Mouse (Mus musculus) hindbrain, embryonic 13.5 days (tissue): ENCODE results near the gene Frmd8. TPM values are rescaled to one million over a fixed set of nuclear protein-coding genes. Genes with fewer than 3 reads are reported as not detected.
A peak's percentile ranks its signal among the peaks of the same experiment; 100 is the strongest.

Experiments used
- ATAC-seq: fragments of 200-750 bp; cut with Nextera tagmentation; 2 replicates; pipeline ENCODE4 v1.8.0; 2017; ENCODE audit warnings: moderate TSS enrichment; ENCODE audit not compliant: low FRiP score
- H3K27ac ChIP-seq: fragments of 300-500 bp; sonication (generic); 2 replicates; pipeline ENCODE4 v1.5.1; 2015; ENCODE audit warnings: inconsistent platforms, mild to moderate bottlenecking, moderate library complexity
- H3K27me3 ChIP-seq: fragments of 300-500 bp; sonication (generic); 2 replicates; pipeline ENCODE4 v1.6.1; 2015; ENCODE audit warnings: mild to moderate bottlenecking, inconsistent platforms
- H3K36me3 ChIP-seq: fragments of 300-500 bp; sonication (generic); 2 replicates; pipeline ENCODE4 v1.6.1; 2015; ENCODE audit warnings: mild to moderate bottlenecking, inconsistent platforms
- H3K4me1 ChIP-seq: fragments of 300-500 bp; sonication (generic); replicated peaks from 2 replicates; pipeline ENCODE4 v1.6.1; 2015; ENCODE audit warnings: inconsistent platforms
- H3K4me2 ChIP-seq: fragments of 300-500 bp; sonication (generic); 2 replicates; pipeline ENCODE4 v1.6.1; 2015; ENCODE audit warnings: inconsistent platforms, mild to moderate bottlenecking, moderate library complexity
- H3K4me3 ChIP-seq: fragments of 300-500 bp; sonication (generic); 2 replicates; pipeline ENCODE4 v1.5.1; 2015; ENCODE audit warnings: mild to moderate bottlenecking, inconsistent platforms
- H3K9ac ChIP-seq: fragments of 300-500 bp; sonication (generic); 2 replicates; pipeline ENCODE4 v1.6.1; 2015; ENCODE audit warnings: mild to moderate bottlenecking, inconsistent platforms
- H3K9me3 ChIP-seq: fragments of 300-500 bp; sonication (generic); 2 replicates; pipeline ENCODE4 v1.6.1; 2016; ENCODE audit warnings: inconsistent platforms
- WGBS: fragments of 180-500 bp; shearing (Covaris S2); methylation state at CpG from one replicate; pipeline ENCODE4 v1.1.7; 2015; 5-methylcytosine and 5-hydroxymethylcytosine counted together
- polyA plus RNA-seq: library from polyadenylated mRNA; unstranded; fragments of >200 nt; fragmentation: Nextera tagmentation; extraction: Ambion mirVana; gene quantifications from 2 replicates; pipeline ENCODE4 v1.2.1, GENCODE M21; 2015

Gene Frmd8
- polyA plus RNA-seq, 1 experiment from 2014 or later = 19.3 TPM

DNA sequence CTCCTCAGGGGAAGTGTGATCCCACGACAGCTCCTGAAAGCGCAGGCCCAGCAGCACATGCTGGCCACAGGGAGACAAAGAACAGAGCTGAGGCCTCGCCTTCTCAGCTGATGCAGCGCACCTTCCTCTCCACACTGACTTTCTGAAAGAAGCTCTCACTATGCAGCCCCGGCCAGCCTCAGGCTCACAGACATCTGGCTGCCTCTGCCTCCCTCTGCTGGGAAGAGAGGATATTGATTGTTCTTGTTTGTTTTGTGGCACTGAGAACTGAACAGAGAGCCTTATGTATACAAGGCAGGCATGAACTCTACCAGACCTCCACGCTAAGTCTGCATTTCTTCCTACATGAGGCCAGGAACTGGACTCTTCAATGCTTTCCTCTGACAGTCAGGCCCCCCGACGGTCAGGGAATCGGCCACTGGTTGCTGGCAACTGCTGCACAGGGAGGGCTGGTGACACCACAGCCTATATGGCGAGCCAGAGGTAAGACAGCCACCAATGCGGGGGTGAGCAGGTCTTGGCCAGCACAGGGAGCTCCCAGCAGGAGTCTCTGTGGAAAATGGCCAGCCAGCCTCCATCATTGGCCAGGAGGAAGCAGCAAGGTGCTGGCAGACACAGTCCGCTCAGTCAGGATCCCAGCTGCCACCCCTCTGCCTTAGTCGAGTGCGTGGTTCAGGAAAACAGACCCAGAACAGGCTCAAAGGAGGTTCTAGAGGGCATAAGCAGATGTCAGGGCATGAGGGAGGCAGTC is 12.6 kb downstream of the Frmd8 start:
- no peak overlapping the region for H3K27ac ChIP-seq
- no peak overlapping the region for H3K4me2 ChIP-seq
- H3K4me3 ChIP-seq = no peak overlapping the region
- ATAC-seq = no peak
- no peaks in the 10 kb centered on the region for H3K4me1 ChIP-seq
- peaks cover 99% of the 10 kb centered on the region for H3K36me3 ChIP-seq
- no peaks in the 10 kb centered on the region for H3K9me3 ChIP-seq
- no peaks in the 10 kb centered on the region for H3K27me3 ChIP-seq
- 96% methylated on average over 14 of the region's 14 CpGs for WGBS
- H3K9ac ChIP-seq = no peak overlapping the region

DNA sequence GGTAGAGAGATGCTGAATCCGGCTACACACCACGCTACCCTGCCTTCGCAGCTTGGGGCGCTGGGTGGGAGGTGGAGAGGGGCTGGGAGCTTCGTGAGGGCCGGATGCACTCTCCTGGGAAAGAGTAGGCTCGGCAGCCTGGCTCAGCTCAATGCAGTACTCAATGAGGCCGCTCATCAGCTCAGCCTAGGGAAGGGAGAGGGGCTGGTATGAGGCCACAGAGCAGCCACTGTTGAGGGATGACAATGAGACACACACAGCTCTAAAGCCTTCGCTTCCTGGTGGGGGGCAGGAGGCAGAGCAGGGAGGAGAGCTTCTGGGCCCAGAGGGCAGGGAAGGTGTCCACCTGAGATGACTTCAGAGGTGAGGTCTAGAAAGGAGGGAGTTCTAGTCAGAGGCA is 18.5 kb downstream of the Frmd8 start:
- Histone ChIP-seq H3K4me2 (no peak overlapping the region), H3K9me3 (no peaks in the 10 kb centered on the region), H3K4me3 (no peak overlapping the region), H3K4me1 (peaks cover 1% of the 10 kb centered on the region; the same call in 1 of the 2 replicates), H3K9ac (no peak overlapping the region; the same call in 1 of the 2 replicates), H3K36me3 (peaks cover 86% of the 10 kb centered on the region), H3K27ac (no peak overlapping the region), H3K27me3 (no peaks in the 10 kb centered on the region)
- WGBS = 83% methylated on average over 9 of the region's 9 CpGs
- ATAC-seq = no peak

DNA sequence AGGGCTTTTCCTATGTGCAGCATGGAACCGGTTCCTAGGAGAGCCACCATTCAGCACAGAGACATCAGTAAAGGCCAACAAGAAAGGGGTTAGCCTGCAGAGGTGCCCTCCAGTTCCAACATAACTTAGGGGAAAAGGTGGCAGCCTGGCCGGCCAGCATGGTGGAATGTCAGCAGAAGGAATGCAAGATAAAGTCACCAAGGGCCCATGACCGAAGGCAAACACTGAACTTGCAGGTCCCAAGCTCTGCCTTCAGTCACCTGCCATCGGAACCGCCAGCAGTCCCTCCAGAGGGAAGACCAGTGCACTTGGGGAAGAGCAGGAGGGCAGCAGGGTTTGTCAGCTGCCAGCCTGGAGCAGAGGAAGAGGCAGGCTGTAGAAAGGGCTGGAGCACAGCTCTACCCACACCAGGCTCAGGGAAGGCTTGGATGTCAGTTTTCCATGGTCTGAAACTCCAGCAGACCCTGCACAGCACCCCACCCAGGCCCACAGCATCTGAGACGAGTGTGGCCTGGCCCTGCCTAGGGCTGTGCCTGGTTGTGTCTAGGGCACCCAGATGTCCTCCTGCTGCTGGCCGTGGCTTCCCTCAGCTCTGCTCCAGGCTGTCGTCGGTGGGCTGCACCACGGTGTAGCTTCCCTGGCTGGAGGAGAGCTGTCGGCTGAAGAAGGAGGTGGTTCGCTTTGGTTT is 22.9 kb downstream of the Frmd8 start:
- Histone ChIP-seq H3K4me2 (no peak overlapping the region), H3K27ac (no peak overlapping the region), H3K9ac (peak overlapping the region; percentile 49), H3K36me3 (peaks cover 43% of the 10 kb centered on the region), H3K27me3 (no peaks in the 10 kb centered on the region), H3K4me1 (peaks cover 38% of the 10 kb centered on the region), H3K9me3 (no peaks in the 10 kb centered on the region), H3K4me3 (no peak overlapping the region)
- no peak for ATAC-seq
- 91% methylated on average over 12 of the region's 12 CpGs for WGBS

DNA sequence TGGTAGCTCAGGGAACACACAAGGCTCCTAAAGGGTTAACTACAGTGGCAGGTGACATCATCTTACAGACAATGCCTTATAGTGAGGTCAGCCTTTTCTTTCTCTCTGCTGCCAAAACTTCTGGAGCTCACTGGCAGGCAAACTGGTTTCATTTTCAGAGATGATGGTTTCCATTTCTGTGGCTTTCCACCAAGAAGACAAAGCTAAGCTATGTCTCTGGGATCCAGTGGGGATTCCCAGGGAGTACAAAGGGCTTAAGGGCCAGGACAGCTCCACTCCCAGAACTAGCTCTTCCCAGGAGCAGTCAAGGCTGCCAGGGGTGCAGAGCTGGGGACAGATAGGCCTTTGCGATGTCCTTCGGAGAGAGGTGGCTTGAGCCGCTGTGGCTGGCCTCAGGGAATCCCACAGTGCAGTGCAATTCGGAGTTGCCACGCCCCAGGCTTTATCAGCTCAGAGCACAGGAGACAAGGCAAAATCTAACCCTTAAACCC is 23.5 kb downstream of the Frmd8 start:
- no peaks in the 10 kb centered on the region for H3K27me3 ChIP-seq
- H3K9ac ChIP-seq = peak overlapping the region; percentile 49
- H3K27ac ChIP-seq = no peak overlapping the region; the same call in 1 of the 2 replicates
- H3K4me3 ChIP-seq = no peak overlapping the region
- H3K36me3 ChIP-seq = peaks cover 36% of the 10 kb centered on the region
- no peak for ATAC-seq
- H3K4me2 ChIP-seq = no peak overlapping the region
- no peaks in the 10 kb centered on the region for H3K9me3 ChIP-seq
- H3K4me1 ChIP-seq = peaks cover 45% of the 10 kb centered on the region
- WGBS = 75% methylated on average over 5 of the region's 5 CpGs

DNA sequence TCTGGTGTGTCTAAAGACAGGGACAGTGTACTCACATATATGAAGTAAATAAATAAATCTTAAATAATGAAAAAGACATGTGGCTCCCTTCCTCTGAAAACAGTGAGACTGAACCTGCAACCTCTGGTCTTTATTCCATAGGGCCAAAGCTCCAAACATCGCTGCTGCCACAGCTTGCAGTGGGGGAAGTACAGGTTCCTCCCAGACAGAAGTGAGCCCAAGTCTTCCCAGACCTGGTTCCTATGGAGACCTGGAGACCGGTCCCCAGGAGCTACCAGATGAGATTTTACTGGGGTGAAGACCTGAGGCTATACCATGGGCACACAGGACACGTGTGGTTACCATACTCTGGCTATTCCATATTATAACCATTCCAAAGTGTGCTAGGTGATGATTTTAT is 24.2 kb downstream of the Frmd8 start:
- ATAC-seq = no peak
- H3K4me1 ChIP-seq = peaks cover 49% of the 10 kb centered on the region
- no peaks in the 10 kb centered on the region for H3K9me3 ChIP-seq
- no peak overlapping the region for H3K27ac ChIP-seq
- H3K4me3 ChIP-seq = no peak overlapping the region
- H3K27me3 ChIP-seq = no peaks in the 10 kb centered on the region
- no peak overlapping the region for H3K4me2 ChIP-seq
- H3K9ac ChIP-seq = no peak overlapping the region
- 86% methylated on average over 3 of the region's 3 CpGs for WGBS
- H3K36me3 ChIP-seq = peaks cover 31% of the 10 kb centered on the region

DNA sequence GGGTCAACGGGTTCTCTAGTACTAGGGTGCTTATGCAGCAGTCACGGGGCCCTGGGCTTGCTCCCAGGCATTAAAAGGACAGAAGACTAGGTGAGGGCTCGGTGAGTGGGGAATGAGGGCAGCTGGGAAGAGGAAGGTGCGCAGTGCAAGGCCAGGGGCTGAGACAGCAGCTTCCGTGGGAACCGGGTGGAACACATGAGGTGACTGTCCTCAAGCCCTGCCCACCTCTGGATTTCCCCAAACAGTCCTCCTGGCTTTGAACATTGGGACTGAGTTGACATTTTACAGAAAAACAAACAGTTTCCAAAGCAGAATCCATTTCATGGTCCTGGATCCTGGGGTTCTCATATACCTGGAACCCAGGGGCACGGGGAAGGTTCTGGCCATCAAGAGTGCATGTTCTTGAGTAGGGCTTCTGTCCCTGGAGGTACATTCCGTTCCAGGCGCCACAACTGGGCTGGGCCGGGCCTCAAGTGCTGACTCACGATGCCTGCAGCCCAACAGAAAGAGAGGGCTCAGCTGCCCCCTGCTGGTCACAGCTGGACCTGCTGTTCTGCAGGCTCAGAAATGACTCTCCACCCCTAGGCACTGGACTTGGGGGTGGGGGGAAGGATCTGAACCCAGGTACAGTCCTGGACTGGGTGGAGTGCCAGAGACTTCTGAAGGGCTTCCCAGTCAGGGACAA is 25.1 kb downstream of the Frmd8 start:
- H3K4me1 ChIP-seq = peaks cover 56% of the 10 kb centered on the region

DNA sequence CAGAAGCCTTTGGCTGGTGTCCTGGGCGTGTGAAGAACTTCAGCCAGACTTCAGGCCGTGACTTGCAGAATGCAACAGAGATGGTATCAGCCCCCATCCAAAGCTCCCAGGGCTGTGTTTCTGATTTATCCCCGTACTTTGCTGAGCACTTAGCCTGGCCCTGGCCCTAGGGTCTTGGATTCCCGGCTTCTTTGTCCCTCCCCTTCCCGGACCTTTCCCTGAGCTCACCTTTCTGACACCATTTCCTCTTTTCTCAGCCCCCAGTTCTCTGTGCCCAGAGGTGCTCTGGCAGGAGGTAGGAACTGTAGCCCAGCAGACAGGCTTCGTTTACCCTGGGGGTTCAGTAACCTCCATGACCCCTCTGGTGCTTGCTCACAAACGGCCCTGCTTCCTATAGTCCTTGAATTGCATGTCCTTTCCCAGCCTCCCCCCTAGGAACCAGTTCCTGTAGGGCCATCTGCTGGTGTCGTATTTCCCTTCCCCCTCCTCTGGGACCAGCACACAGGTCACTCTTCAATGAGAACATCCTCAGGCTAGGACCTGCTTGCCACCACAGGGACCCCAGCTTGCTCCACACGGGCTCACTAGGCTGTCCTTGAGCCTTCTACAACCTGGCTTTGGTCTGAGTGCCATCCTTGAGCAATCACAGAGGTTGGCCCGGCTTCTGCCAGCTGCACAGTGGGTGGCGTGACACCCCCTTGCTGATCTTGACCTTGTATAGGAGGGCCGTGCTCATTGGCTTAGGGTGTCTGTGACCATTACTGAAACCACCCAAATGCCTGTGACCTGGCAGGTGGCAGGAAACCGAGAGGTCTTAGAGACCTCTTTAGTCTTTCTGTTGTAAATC is 26.0 kb downstream of the Frmd8 start:
- Histone ChIP-seq H3K4me1 (peaks cover 66% of the 10 kb centered on the region), H3K4me3 (no peak overlapping the region), H3K4me2 (peak overlapping the region; percentile 66; the same call in 1 of the 2 replicates), H3K36me3 (peaks cover 18% of the 10 kb centered on the region), H3K9ac (peak overlapping the region; percentile 72), H3K27ac (peak overlapping the region; percentile 98), H3K27me3 (no peaks in the 10 kb centered on the region), H3K9me3 (no peaks in the 10 kb centered on the region)
- 43% methylated on average over 13 of the region's 13 CpGs for WGBS
- ATAC-seq = no peak

More for the DNA sequence above, 25.1 kb downstream of the Frmd8 start:
- ATAC-seq = 0 out of 2 replicates have a peak, but pooled peaks have one; percentile 3
- no peaks in the 10 kb centered on the region for H3K27me3 ChIP-seq
- peak overlapping the region; percentile 11; the same call in 1 of the 2 replicates for H3K4me2 ChIP-seq
- no peak overlapping the region for H3K4me3 ChIP-seq
- H3K9ac ChIP-seq = 0 out of 2 replicates have a peak overlapping the region, but pooled peaks have one; percentile 35
- peak overlapping the region; percentile 64 for H3K27ac ChIP-seq
- WGBS = 29% methylated on average over 11 of the region's 11 CpGs
- peaks cover 22% of the 10 kb centered on the region for H3K36me3 ChIP-seq
- H3K9me3 ChIP-seq = no peaks in the 10 kb centered on the region

DNA sequence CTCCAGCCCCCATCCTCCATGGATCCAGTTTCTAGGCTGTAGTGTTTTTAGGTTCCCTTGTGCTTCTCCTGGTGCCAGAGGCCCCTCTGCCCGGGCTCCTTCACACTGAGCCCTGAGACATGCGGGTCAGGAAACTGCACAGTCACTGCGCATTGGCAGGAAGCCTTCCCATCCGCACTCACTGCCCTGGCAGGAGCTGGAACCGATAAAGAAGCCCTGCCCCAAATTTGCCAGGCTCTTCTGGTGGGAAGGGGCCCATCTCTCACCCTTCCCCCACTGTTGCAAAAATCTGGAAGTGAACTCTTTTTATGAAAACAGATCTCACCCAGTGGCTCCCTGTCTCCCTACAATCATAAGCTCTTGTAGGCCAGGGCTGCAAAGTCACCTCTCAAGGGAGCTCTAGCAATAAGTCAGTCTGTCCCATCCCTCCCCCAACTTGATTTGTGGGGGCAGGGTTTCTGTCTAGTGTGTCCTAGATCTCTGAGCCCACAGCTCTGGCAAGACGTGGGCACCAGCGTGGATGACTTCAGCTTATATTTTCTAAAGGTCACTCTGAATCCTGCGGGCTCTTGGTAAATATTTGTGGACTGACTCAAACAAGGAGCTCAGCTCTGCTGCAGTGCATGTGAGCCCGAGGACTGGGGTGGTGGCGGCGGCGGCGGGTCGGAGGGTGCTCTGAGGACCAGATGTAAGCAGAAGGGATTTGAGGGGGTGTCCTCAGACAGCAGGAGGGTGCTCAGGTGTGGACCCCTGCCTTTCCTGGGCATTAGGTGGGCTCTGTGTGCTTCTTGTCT is 26.8 kb downstream of the Frmd8 start:
- Histone ChIP-seq H3K27me3 (no peaks in the 10 kb centered on the region), H3K9ac (peak overlapping the region; percentile 72), H3K9me3 (no peaks in the 10 kb centered on the region), H3K36me3 (peaks cover 18% of the 10 kb centered on the region), H3K4me2 (peak overlapping the region; percentile 66; the same call in 1 of the 2 replicates), H3K4me3 (peak overlapping the region; percentile 7; the same call in 1 of the 2 replicates), H3K4me1 (peaks cover 74% of the 10 kb centered on the region), H3K27ac (peak overlapping the region; percentile 98)
- WGBS = 59% methylated on average over 14 of the region's 14 CpGs
- ATAC-seq = no peak

DNA sequence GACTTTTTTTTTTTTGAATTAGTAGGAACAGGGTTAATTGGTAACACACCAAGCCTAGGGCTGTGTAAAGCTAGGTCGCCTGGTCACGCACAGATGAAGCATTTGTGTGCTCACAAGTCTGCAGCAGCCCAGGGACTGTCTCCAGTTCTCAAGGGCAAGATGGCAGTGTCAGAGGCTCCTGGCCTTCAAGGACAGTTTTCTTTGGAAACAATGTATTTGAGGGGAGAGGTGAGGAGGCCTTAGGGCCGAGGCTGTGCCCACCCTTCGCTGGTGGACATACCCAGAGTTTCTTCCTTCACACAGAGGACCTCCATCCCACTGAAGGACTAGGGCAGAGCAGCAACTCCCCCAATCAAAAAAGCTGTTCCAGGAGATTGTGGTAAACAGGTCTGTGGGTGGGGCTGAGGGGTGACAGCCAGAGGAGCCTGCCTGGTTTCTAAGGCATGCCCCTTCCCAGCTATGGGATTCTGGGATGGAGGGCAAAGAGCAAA is 27.7 kb downstream of the Frmd8 start:
- H3K4me2 ChIP-seq = peak overlapping the region; percentile 66
- no peak for ATAC-seq
- 38% methylated on average over 4 of the region's 4 CpGs for WGBS
- H3K27me3 ChIP-seq = no peaks in the 10 kb centered on the region
- H3K9ac ChIP-seq = peak overlapping the region; percentile 72
- H3K9me3 ChIP-seq = no peaks in the 10 kb centered on the region
- H3K27ac ChIP-seq = peak overlapping the region; percentile 98
- peaks cover 9% of the 10 kb centered on the region for H3K36me3 ChIP-seq
- H3K4me1 ChIP-seq = peaks cover 83% of the 10 kb centered on the region
- peak overlapping the region; percentile 36; the same call in 1 of the 2 replicates for H3K4me3 ChIP-seq

DNA sequence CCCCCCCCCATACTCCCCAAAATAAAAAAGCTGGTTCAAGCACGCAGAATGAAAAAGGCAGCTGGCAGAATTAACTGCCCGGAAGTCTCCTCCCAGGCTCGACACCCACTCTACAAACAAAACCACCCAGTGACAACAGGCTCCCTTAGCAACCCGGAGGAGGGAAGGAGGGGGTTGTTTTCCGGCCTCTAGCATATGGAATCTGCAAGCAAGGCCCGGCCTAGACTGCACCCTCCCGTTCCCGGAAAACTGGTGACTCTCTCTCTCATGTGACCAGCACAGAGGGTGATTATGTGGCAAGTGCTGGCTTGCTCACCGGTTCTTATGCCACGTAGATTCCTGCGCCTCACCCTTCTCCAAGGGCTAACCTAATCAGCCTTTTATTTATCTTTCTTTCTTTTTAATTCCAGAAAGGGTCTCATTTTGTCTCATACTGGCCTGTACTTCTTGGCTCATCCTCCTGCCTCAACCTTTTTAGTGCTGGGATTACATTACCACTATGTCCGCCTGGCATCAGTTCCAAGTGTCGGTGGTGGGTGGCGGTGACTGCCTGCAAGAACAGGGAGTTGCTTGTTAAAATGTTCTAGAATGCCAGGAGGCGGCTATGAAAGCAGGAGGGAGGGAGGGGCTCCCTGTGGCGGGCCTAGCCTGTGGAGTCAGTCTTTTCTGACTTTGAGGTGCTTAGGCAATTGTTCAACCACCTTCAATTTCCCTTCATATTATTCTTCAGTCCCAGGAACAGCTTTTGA is 28.3 kb downstream of the Frmd8 start:
- 2% methylated on average over 16 of the region's 16 CpGs for WGBS
- peak overlapping the region; percentile 98 for H3K27ac ChIP-seq
- peak overlapping the region; percentile 66 for H3K4me2 ChIP-seq
- H3K9me3 ChIP-seq = no peaks in the 10 kb centered on the region
- no peaks in the 10 kb centered on the region for H3K27me3 ChIP-seq
- ATAC-seq = peak; percentile 77
- H3K9ac ChIP-seq = peak overlapping the region; percentile 72
- peaks cover 3% of the 10 kb centered on the region for H3K36me3 ChIP-seq
- H3K4me1 ChIP-seq = peaks cover 88% of the 10 kb centered on the region
- H3K4me3 ChIP-seq = peak overlapping the region; percentile 36
